Mouse (Mus musculus) monocyte, adult 5-6 weeks (primary cell): ENCODE results near the gene Cyp3a41b. TPM values are rescaled to one million over a fixed set of nuclear protein-coding genes. Genes with fewer than 3 reads are reported as not detected.
"Not testable (repeated sequence)": the region's sequence is repeated elsewhere in the genome, so short reads cannot be mapped to it uniquely, and the experiment has no call there.

Source experiments
- ATAC-seq: fragments of 153-309, 156-312 bp; replicated peaks from 2 replicates; pipeline ENCODE4 v1.8.0; 2017; ENCODE audit warnings: mild to moderate bottlenecking; ENCODE audit not compliant: low TSS enrichment, insufficient number of reproducible peaks, severe bottlenecking, poor library complexity, low FRiP score
- total RNA-seq: library from RNA; stranded (forward); fragments of 200-1000, 200-491, 200-594 nt; gene quantifications from 3 replicates; pipeline ENCODE4 v1.2.3, GENCODE M21; 2017

Gene Cyp3a41b
- not detected in 3 replicates for total RNA-seq

DNA sequence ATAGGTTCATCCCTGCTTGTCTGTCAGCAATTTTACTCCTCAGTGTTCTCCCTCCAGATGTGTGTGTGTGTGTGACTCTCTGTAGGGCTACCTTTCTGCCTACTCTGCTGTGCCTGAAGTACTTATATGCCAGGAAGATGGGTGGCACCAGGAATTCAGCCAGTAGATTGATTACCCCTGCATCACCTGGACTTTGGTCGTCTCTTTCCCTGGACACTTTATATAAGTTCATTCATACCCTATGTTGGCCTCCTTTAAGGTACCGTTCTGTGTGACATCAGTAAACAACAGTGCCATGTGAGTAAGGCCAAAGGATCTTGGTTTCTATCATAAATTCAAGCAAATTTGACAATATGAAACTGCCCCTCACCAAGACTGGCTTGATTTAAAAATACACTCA, at the start of gene Cyp3a41b:
Gene Cyp3a41b (minus strand): TSS at position 101 of the 400 bp plus-strand sequence.
- ATAC-seq: not testable (repeated sequence)

DNA sequence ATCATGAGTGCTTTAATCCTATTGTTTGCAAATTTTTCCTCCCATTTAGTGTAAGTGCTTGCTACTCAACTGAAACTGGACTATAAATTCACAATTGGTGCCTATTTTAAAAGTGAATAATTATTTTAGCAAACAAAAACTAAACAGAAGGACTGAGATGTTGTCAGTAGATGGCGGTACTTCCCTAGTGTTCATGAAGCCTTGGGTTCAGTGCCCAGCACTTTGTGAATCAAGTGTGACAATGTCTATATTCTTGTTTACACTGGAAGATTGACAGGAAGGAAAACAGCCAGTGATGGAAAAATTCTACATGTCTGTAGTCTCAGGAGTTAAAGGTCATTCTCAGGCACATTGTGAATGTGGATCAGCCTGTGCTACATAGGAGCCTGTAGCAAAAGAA, 47.8 kb upstream of the Cyp3a41b start:
- ATAC-seq: not testable (repeated sequence)

DNA sequence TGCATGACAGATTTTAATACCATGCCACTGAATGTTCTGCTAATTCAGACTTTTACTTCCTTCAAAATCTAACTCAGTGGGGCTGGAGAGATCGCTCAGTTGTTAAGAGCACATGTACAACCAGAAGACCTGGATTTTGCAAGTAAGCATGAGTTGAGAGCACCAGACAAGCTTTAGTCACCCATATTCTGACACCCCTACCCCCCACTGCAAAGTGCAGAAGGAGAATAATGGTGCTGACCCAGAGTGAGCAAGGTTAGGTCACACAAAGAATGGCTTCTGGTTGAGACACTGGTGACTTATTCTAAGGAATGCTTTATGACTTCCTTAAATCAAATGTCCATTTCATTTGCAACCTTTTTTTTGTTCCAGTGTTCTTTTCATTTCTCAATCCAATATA, 20.4 kb upstream of the Cyp3a41b start:
- ATAC-seq: not testable (repeated sequence)

DNA sequence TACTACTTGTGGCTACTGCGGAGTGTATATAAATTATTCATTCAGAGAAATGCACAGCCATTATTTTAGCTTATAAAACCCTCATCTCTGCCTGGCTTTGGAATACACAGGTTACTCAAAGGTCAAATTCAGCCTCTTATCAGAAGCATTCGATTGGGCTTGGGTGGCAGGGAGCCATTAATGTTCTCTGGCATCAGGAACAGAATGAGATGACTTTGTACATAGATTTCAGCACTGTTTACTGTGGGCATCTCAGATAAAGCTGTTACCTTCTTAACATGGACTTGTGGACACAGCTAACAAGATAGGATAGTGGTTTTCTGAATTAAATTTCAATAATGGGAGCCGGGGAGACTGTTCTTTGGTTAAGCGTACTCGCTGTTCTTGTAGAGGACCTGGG, 13.3 kb upstream of the Cyp3a41b start:
- ATAC-seq: not testable (repeated sequence)

DNA sequence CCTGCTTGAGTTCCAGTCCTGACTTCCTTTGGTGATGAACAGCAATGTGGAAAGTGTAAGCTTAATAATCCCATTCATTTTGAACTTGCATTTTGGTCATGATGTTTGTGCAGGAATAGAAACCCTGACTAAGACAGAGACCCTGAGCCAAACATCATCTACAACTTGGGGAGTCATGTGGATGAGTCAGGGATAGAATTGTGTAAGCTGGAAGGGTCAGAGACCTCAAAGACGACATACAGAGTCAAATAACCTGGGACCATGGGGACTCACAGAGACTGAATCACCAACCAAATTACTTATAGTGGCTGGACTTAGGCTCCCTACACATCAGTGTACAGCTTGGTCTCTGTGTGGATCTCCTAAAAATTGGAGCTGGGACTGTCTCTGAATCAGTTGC, 7.2 kb downstream of the Cyp3a41b start:
- not testable (repeated sequence) for ATAC-seq

DNA sequence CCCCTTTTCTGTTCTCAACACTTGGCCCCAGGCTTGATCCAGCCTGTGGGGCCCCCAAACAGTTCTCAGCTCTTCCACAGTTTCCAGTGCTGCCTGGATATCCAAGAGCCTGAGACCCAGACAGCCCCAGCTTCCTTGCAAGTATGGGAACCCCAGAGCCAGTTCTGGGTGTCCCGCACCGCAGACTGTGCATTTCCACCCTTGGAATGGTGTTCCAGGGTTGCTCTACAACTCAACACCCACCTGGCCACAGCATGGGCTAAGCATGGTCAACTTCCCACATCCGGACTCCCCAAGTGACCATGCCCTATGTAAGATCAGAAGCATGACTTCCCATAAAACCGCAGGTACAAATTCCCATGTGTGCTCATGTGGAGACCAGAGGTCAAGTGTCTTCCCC, 8.9 kb downstream of the Cyp3a41b start:
- not testable (repeated sequence) for ATAC-seq

DNA sequence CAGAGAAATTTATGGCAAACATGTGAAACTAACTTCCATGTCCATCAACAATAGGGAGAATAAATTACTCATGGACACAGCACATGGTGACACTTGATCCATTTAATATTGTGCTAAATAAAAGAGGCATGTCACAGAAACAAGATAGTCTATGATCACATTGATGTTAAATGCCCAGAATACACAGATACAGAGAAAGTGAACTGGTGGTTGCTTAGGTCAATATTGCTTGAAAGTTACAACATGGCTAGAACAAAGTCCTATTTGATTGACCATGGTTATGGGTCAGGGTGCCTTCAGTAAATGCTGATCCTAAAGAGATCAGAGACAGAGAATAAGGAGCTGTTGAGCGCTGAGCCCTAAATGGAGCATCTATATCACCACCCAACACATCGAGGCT, 12.6 kb downstream of the Cyp3a41b start:
- ATAC-seq: not testable (repeated sequence)

Other genes with a start within 250 kb of the Cyp3a41b start
- gene Cyp3a57, start 239.5 kb downstream of the Cyp3a41b start, total RNA-seq: not detected in 3 replicates
- gene Cyp3a16, start 115.0 kb downstream of the Cyp3a41b start, total RNA-seq: not detected in 3 replicates
- not detected in 3 replicates for gene Cyp3a41a, start 135.4 kb upstream of the Cyp3a41b start, total RNA-seq
- gene Cyp3a44, start 221.1 kb upstream of the Cyp3a41b start, total RNA-seq: not detected in 3 replicates